Mouse (Mus musculus) B cell, adult 2 months (primary cell): Measurements from ENCODE around the gene Pikfyve.
A peak's percentile ranks its signal among the peaks of the same experiment; 100 is the strongest.

Experiments used
- DNase-seq, 2 experiments: peaks; one replicate each; pipeline ENCODE4 v3.0.0; 2022

The Pikfyve gene

DNA sequence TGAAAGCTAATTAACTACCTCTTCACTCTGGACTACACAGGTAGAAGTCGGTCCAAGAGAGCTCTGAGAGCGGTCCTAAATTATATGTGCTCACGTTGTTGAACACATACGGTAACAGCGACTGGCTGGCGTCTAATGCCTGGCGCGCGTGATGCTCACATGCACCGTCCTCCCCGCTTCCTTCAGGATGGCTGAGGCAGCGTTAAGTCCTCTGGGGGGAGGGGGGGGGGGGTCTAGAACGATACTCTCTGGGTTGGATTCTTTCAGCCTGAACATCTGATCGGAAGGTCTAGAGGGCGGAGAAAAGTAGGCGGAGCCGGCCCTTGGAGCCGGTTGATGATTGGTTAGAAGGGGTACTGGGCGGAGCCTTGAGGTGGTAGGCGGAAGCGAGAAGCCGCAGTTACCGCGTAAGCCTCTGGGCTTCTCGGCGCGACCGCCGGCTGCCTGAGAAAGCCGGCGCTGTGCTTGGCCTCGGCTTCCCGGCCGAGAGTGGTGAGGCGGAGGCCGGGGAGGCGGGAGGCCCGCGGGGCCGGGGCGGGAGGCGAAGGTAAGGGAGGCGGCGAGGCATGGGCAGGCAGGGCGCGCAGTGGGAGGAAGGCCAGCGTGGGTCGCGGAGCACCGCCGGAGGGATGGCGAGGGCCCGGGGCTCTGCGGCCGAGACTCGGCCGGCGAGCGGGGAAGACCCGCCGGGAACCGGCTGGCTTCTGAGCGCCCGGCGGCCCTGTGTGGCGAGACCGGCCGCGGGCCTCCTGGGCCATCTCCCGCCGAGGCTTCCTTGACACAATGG, at the start of gene Pikfyve, which contains the start of gene Idh1:
TSS of gene Pikfyve (plus strand) at position 397 of the 787 bp plus-strand sequence.
TSS of gene Idh1 (minus strand) at position 214 of the 787 bp plus-strand sequence.
- peak; percentile 97 to 98 for DNase-seq

DNA sequence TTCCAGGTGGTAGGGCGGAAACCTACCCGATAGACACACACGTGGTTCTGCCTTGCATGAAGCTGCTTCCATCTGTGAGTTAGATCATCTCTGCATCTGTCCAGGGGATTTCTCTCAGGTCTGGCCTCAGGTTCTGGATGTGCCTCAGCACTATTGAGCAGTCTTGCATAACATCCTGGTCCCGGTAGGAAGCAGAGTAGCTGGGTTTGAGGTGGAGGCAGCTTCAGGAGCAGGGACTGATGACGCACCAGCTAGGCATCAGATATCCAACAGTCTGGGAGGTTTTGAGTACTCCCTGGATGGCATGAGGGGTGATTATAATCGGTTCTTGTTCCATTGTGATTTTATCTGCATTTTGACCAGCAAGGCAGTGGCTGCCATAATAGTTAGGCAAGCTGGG, 48.9 kb upstream of the Pikfyve start:
- no peak for DNase-seq

DNA sequence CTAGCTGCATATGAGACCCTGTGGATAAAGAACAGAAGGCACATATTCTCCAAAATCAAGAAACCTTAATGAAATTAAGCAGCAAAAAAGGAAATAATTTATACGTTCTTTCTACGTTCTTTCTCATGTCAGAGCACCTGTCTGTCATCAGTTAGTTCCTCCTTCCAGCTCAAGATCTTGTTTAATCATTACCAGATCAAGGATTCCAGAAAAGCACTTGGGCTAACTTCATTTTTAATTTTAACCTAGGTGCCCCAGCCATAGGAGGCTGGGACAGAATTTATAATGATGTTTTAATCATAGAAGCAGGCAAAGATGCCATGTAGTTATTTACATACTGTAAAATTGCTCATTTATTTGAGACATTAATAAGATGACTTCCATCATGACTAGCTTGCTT, 41.7 kb upstream of the Pikfyve start:
- DNase-seq, result no peak

DNA sequence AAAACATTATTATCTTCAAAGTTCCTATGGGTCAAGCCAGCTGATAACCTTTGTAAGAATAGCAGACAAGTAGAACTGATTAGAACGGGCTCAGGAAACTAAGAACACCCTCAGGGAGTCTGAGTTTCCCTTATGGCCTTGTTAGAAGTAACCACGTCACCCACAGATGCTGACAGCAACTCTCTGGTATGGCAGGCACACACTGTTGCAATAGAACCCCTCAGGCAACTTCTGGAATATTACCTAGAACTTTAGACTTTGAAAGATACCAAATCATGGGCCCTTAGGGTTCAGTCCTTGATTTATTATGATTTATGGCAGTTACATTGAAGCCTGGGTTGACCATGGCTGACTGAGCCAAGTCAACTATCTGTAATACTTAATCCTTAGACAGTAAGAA, 39.9 kb upstream of the Pikfyve start:
- DNase-seq, result no peak

DNA sequence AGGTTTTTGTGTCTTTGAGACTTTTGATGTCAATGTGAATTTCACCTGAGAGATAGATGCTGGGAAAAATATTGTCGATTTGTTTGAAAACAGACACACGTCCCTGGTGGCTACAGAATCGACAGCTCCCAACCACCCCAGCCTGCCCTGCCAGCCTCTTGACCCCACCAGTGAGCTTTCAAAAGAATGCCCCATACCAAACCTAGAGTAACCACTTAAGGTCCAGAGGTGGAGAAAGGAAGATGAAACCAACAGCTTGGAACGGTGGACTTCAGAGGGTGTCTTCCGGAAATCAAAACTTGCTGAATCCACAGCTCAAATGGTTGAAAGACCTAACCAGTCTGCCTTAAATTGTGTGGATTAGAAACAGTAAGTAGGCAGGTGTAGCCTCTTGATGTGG, 39.2 kb upstream of the Pikfyve start:
- DNase-seq, result no peak

DNA sequence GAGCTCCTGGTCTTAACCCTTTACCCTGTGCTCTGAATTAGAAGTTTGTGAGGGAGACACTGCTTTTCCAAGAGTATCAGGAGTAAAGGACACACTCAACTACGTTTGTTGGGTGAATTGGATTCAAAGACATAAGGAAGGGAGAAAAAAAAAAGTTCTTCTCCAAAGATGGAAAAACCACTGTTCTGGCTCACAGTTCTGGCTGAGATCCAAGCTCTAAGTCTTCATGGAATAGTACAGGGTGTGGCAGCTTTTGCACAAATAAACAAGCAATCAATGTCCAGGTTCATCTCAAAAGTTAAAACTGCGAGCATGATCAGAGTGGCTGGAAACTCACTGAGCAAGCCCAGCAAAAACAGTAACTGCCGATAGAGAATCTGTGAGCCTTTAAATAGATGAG, 38.5 kb upstream of the Pikfyve start:
- no peak for DNase-seq

DNA sequence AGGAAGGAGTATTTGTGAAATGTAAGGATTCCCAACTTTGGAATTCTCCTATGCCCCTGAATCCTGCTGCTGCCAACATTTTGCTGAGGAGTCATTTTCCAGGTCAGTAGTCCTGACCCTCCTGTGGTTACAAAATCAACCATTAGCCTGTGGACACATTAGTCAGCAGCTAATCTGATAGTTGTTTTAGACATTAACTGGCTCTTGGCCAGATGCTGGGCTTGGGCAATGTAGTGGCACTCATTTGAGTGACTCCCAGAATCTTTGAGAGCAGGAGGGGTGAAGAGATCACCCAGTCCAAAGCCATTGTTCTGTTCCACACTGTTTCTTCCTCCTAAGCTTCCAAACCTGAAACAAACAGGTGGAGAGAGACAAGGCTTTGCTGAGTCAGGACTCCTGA, 31.7 kb upstream of the Pikfyve start:
- DNase-seq, result no peak

DNA sequence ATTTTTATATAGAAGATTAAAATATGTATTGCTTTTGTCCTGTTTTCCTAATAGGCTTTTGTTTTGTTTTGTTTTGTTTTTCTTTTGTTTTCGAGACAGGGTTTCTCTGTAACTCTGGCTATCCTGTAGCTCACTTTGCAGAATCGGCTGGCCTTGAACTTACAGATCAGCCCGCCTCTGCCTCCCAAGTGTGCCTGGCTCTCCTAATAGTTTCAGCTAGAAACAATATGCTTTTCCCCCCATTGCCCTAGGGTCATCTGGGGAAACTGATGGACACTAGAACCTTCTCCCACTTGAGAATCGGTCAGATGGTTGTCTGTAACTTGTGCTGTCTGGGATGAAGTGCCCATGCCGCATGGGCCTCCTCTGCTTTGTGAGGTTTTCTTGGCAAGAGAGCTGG, 30.4 kb upstream of the Pikfyve start:
- DNase-seq, result no peak

DNA sequence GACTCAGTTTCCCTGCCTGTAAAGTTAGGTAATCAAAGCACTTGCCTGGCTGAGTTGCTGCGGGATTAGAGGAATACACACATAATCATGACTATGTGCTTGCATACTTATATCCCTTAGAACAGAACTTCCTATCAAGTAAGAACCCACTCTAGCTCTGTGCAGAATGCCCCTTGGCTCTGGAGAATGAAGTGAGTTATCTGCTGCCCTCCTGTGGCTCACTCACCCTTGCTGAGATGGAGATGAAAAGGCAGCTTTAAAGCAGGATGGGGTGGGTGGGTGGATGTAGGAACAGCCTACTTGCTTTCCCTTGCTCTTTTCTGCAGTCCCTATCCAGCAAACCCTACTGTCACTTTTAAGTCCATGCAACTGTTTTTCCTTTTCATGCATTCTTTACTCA, 24.3 kb upstream of the Pikfyve start:
- DNase-seq, result no peak

DNA sequence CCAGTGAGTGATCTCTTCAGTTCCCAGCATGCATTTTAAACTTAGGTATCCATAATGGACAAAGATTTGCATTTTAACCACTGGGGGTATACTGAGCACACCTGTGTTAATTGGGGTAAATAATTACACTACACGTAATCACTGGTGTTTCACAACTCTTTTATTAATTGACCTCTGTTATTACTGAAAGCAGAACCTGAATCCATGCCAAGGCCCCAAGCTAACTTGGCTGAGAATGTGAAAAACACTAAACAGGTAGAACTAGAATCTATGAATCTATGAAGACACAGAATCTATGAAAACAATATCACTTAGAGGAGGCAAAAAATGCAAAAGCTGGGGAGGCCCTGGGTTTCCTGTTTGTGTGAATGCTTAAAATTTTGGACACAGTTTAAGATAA, 19.0 kb upstream of the Pikfyve start:
- no peak for DNase-seq

DNA sequence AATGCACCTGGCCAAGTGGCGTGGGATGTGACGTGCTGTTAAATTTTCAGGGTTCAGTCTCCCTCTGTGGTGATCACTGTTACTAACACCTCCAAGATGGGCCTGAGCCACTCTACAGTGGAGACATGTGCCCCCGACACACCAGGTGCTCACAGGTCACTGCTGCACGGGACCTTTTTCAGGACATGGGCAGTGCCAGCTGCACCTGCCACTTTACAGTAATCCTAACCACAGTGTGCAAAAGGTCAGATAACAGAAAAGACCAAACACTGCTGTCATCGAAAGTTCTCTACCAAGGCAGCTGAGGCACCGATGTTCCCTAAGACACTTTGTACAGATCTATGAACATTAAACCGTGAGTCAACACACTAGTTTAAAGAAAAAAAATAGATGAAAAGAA, 16.9 kb upstream of the Pikfyve start:
- no peak for DNase-seq

DNA sequence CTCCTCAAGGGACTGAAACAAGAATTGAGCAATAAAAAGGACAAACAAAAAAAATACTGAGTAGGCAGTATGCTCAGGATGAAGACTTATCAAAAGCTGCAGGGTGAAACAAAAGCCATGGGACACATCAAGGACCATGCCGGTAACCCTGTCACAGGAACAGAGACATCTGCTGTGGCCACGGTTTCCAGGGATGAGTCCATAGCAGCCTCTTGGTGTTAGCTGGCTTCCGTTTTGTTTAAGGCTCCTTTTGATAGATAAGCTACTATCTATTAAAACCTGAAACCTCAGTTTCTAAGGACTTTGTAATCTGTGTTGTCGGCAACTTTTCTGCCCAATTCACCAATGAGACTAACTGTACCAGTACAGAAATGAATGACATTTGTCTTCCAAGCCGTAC, 16.5 kb upstream of the Pikfyve start:
- no peak for DNase-seq

DNA sequence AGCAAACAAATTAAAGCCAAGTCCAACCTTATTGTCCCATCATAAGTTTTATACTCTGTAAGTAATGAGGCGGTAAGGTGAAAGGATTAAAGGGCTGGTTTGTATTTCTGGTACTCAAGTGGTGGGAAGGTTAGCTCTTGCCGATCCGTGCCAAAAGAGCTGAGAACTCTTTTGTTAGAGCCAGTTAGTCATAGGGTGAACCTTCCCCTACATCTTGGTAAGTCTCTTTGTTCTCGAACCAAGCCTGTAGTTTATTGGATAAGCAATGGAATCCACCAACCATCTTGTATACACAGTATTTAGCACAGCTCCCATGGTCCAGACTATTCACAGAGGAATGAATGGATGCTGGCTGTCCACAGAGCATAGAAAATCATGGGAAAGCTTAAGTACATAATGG, 14.9 kb upstream of the Pikfyve start:
- no peak for DNase-seq

DNA sequence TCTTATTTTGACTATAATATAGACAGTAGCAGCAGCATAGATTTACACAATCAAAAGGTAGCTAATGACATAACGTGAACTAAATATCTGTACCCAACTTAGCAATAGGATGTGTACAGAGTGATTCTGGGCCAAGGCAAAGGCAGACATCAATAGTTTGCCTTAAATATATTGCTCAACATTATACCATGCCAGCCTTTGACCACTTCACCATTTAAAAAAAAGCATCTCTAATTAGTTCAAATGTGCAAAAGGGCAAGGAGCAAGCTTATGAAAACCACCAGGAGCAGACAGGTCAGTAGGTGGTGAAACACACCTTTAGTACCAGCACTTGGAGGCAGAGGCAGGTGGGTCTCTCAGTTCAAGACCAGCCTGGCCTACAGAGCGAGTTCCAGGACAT, 12.8 kb upstream of the Pikfyve start:
- DNase-seq, result no peak

DNA sequence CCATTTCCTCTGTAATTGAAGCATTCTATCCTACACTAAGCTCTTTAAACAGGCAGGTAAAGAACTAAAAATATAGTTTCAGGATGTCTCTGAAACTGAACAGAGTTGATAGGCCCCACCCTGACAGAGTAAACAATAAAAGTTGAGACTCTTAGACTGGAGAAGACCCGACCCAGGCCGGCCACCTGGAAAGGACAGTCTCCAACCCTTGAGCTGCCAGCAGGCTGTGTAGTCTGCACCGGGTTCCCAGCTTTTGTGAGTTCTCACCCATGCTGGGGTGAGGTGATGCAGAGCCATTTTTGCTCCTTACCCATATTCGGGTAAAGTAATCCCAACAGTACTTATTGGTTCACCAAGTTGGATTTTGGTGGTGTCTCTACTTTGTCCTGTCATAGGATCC, 10.3 kb upstream of the Pikfyve start:
- DNase-seq, result no peak

DNA sequence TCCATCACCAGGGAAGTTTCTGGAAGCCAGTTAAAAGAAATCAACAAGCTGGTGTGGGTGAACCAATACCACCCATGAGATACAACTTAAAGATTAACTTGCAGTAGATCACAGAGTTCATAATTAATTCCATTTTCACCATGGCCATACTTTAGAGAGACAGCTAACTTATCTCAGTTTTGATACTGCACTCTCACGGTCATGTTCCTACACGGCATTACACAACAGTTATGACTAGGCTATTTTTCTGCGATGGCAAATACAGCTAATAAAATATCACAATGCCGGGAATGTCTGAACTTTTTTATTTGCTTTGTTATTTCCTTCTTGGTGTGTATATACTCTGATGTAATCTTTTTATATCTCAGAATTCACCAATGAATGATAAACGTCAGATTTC, 9.6 kb upstream of the Pikfyve start:
- DNase-seq, result no peak

DNA sequence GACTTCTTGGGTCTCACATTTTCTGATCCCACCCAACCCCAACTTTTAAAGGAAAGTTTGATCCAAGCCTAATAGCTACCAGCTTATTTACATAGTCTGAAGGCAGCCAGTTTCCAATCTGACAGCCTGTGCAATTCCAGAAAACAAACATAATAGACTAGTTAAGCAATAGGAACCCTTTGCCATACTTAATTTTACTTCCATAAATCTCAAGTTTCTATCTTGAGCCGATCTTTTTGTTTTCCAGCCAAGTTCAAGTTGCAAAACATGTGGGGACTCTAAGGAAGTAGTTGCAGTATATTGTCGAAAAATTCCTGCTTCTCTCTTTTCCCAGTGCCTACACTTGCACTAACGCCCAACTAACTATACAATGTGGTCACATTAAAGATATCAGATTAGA, 9.0 kb upstream of the Pikfyve start:
- DNase-seq, result no peak

DNA sequence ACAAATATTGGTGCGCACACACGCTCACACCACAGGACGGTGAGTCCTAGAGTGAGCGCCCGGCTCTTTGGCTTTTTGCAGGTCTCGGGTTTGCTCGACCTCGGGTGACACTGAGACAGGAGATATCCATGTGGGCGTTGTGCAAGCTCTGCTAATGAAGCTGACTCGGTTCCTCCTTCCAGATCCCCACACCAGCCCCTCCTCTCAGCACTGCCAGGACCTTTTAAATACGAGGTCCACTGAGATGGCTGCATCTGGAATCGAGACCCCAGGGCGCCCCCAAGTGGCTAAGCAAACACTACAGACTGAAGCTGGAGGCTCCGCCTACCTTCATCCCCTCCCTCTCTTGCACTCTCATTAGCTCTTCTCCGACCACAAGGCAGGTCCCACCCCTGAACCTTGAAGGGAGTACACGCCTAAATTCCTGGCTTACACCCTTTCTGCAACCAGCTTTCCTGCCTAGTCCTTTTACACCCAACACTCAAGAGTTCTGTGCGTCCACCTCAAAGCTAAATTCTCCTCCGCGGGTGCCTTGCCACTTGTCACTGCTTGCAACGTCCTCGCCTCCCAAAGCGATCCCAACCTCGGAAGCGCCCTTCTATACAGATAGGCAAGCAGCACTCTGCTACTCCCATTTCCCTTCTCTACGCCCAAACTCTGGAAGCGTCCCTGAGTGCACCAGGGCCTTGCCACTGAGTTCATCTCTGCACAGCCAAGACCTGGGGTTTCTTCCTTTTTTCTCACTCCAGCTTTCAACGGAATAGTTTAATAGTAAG, 8.2 kb upstream of the Pikfyve start:
- DNase-seq, result peak; percentile 96 to 97

DNA sequence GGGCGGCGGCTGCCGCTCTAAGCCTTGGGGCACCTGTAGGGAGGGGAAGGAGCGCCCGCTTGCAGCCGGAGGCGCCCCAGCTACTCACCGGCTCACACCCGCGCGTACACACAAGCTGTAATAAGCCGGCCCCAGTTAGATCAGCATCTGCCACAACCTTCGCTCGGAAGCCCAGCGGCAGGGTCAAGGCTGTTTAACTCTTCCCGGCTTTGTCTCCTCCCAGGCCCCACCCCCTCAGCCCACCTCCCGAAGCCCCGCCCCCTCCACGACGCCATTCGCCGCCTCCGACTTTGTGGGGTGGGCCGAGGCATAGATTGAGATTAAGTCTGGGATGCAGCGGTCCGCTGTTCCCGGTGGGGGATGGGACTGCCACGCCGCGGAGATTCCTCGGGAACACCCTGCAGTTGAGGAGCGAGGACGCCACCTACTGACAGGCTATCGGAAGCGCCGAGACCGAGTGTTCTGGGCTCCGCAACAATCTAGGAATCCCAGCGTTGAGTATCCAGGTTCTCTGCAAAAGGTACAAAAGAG, 7.5 kb upstream of the Pikfyve start:
- DNase-seq, result peak; percentile 87 to 89

DNA sequence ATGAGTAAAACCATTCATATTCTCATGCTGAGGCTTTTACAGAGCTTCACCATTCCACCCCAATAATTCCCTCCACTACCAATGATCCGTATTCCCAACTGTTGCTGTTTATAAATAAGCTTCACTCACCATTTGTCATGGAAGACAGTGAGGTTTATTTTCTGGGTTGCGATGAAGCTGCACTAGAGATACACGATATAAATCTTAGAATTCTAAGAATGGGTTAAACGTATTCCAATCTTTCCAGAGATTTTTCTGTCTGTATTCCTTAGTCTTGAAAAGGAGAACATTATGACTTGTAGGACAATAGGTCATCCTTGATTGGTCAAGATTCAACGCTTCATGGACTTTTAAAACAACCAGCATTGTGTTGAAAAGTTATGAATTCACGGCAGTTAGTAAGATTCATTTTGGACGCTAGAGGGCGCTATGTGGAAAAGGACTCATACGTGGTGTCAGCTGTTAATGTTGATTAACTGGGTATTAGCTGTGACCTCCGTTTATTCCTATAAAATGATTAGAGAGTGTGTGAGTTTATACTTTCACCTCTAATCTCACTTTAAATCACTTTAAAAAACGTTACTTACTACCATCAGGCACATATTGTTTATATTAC, 6.7 kb upstream of the Pikfyve start:
- DNase-seq, result peak; percentile 78 to 80

DNA sequence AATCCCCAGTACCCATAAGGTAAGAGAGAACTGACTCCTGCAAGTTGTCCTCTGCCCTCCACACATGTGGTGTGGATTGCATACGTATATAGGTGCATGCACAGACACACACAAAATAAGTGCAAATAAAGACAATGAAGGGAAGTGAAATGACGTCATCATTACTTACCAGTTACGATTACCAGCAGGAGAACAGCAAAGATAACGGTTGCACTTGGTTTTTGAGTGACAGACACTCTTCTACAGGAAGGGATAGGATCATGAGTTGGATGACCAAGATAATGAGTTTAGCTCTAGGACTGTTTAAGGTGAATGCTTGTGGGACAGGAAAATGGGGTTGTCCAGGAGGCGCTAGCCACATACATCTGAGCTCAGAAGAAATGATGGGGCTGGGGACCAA, 5.0 kb upstream of the Pikfyve start:
- no peak for DNase-seq

DNA sequence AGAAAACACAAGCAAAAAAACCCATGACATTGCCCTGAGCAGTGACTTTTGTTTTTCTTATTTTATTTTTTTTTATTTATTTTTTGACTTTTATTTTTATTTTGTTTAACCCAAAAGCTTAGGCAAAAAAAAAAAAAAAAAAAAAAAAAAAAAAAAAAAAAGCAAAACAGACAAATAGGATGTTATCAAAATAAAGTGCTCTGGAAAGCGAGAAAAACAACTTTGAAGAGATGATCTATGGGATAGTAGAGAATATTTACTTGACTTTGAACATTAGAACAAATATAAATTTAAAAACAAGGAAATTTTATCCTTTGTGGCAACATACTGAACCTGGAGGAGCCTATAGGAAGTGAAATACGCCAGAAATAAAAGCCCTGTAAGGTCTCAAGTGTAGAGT, 2.5 kb upstream of the Pikfyve start:
- no peak for DNase-seq

DNA sequence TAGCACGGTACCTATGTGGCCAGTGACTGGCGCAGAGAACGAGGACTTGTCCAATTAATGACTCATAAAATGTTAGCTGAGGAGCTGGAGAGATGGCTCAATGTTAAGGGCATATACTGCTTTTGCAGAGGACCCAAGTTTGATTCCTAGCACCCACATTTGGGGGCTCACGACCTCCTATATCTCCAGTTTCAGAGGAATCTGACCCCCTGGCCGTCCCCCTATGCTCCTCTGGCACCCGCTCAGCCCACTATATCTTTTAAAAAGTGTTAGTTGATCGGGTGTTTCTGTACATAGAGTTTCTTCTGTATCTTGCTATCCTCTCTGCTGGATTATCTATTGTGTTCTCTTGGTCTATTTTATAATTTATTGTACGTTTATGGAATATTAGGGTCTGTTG, 1.5 kb upstream of the Pikfyve start:
- DNase-seq, result no peak
